Mouse (Mus musculus): Measurements from ENCODE around the gene Rnf128. TPM values are rescaled to one million over a fixed set of nuclear protein-coding genes. Genes with fewer than 3 reads are reported as not detected.

Gene Rnf128
- polyA plus RNA-seq, 1 experiment: 1.7 TPM

DNA sequence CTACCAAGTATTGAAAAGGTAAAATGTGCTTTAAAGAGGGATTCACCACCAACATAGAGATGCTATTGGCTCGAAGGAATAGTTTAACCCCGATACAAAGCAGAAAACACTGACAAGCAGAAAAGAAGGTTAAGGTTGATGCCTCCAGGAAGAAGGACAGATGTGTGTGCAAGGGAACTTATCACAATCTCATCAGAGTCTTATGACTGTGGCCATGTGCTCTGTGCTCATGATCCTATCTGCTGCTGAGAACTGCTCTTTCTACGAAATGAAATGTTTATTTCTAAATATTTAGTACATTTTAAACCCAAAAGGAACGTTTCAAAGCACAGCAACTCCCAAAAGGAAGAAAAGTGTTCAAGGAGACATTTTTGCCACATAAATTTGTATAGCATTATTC lies 30.8 kb upstream of the Rnf128 start:
- H3K27me3 ChIP-seq (ENCODE audit: control insufficient read depth, insufficient read depth, low read length): no peaks in the 10 kb centered on the region
- H3K4me3 ChIP-seq (ENCODE audit: control insufficient read depth, low read depth, low read length): no peak overlapping the region
- H3K36me3 ChIP-seq (ENCODE audit: control insufficient read depth, insufficient read depth, low read length): no peaks in the 10 kb centered on the region
- no peak overlapping the region for H3K27ac ChIP-seq (ENCODE audit: control insufficient read depth, insufficient read depth, low read depth, low read length)
- no peak for TF ChIP-seq POLR2A (IDR thresholded peaks at IDR 0.05; ENCODE audit: control insufficient read depth, low read depth, low read length)
- TF ChIP-seq CTCF (IDR thresholded peaks at IDR 0.05; ENCODE audit: control insufficient read depth, insufficient read depth, insufficient replicate concordance, low read depth, low read length): no peak
- H3K4me1 ChIP-seq (ENCODE audit: control insufficient read depth, insufficient read depth, low read length): no peaks in the 10 kb centered on the region

DNA sequence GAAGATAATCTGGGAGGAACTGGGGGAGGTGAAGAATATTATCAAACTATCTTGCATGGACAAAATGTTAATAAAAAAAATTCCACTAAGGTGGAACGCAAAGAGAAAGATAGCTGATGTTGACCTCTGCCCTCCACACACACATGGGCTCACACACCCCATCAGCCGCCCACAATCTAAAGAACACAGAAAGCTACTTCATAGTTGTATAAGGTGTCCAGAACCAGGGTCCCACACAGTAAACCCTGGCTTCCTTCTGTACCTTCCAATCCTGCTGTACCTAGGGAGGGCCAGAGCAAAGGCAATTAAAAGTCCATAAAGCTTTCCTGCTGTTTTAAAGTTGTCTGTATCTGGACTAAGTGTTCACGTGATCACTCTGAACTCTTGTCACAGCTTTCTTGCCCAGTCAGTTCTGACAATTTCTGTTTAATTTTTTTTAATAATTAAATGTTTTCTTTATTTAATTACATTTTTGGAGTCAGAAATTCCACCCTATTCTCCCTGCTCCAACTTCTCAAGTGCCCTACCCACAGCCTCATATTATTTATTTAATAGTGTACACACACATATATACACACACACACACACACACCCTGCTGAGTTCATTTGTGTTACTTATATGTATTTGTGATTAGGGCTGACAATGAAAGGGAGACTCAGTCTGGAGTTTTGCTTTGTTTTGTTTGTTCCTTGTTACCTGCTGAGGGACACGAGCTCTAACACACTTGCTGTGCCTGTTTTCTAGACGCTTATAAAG lies 25.3 kb upstream of the Rnf128 start:
- Histone ChIP-seq H3K4me1 (ENCODE audit: control insufficient read depth, insufficient read depth, low read length) (no peaks in the 10 kb centered on the region), H3K4me3 (ENCODE audit: control insufficient read depth, low read depth, low read length) (no peak overlapping the region), H3K27ac (ENCODE audit: control insufficient read depth, insufficient read depth, low read depth, low read length) (no peak overlapping the region), H3K36me3 (ENCODE audit: control insufficient read depth, insufficient read depth, low read length) (no peaks in the 10 kb centered on the region), H3K27me3 (ENCODE audit: control insufficient read depth, insufficient read depth, low read length) (no peaks in the 10 kb centered on the region)
- TF ChIP-seq CTCF (IDR thresholded peaks at IDR 0.05; ENCODE audit: control insufficient read depth, insufficient read depth, insufficient replicate concordance, low read depth, low read length): no peak
- no peak for TF ChIP-seq POLR2A (IDR thresholded peaks at IDR 0.05; ENCODE audit: control insufficient read depth, low read depth, low read length)

GRCm38 (mm10) chrX:139543726-139544125 lies 19.4 kb upstream of the Rnf128 start:
- TF ChIP-seq CTCF (IDR thresholded peaks at IDR 0.05; ENCODE audit: control insufficient read depth, insufficient read depth, insufficient replicate concordance, low read depth, low read length) (no peak), POLR2A (IDR thresholded peaks at IDR 0.05; ENCODE audit: control insufficient read depth, low read depth, low read length) (no peak)
- Histone ChIP-seq H3K27ac (ENCODE audit: control insufficient read depth, insufficient read depth, low read depth, low read length) (no peak overlapping the region), H3K4me1 (ENCODE audit: control insufficient read depth, insufficient read depth, low read length) (no peaks in the 10 kb centered on the region), H3K4me3 (ENCODE audit: control insufficient read depth, low read depth, low read length) (no peak overlapping the region), H3K27me3 (ENCODE audit: control insufficient read depth, insufficient read depth, low read length) (no peaks in the 10 kb centered on the region), H3K36me3 (ENCODE audit: control insufficient read depth, insufficient read depth, low read length) (no peaks in the 10 kb centered on the region)

DNA sequence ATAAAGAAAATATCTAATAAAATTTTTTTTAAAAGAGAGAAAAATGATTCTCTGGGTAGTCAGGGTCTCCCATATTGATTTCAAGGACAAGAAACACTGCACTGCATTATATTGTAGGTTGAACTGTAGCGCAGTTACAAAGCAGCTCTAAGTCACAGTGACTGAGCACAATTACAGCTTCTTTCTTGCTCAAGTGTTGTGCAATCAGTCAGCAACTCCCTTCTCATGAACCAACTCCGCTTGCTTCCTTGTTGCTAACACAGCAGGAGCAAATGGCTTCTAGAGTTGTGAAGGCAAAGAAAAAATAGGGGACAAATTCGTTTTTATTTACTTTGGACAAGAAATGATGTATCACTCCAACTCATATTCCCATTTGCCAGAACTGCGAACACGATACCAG lies 12.7 kb upstream of the Rnf128 start:
- no peaks in the 10 kb centered on the region for H3K36me3 ChIP-seq (ENCODE audit: control insufficient read depth, insufficient read depth, low read length)
- no peak overlapping the region for H3K27ac ChIP-seq (ENCODE audit: control insufficient read depth, insufficient read depth, low read depth, low read length)
- H3K4me1 ChIP-seq (ENCODE audit: control insufficient read depth, insufficient read depth, low read length): no peaks in the 10 kb centered on the region
- no peaks in the 10 kb centered on the region for H3K27me3 ChIP-seq (ENCODE audit: control insufficient read depth, insufficient read depth, low read length)
- H3K4me3 ChIP-seq (ENCODE audit: control insufficient read depth, low read depth, low read length): no peak overlapping the region
- TF ChIP-seq POLR2A (IDR thresholded peaks at IDR 0.05; ENCODE audit: control insufficient read depth, low read depth, low read length) (no peak), CTCF (IDR thresholded peaks at IDR 0.05; ENCODE audit: control insufficient read depth, insufficient read depth, insufficient replicate concordance, low read depth, low read length) (no peak)

DNA sequence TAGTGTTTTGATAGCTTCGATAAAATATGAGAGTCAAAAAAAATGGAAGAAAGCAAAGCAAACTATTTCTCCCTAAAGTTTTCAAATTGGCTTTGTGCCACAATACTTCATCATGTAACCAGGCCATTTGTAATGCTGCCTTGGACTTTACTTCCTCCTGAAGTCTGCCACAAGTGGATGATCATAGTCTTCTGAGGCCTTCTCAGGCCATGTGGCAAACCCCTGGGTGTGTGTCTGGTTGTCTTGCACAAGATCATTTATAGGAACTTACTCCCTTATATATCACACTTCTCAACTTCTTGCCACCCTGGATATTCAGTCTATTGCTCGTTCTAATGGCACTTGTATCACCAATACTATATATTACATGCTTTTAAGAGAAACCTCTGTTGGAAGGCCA lies 11.0 kb upstream of the Rnf128 start:
- Histone ChIP-seq H3K27me3 (ENCODE audit: control insufficient read depth, insufficient read depth, low read length) (no peaks in the 10 kb centered on the region), H3K4me3 (ENCODE audit: control insufficient read depth, low read depth, low read length) (no peak overlapping the region), H3K27ac (ENCODE audit: control insufficient read depth, insufficient read depth, low read depth, low read length) (no peak overlapping the region), H3K4me1 (ENCODE audit: control insufficient read depth, insufficient read depth, low read length) (no peaks in the 10 kb centered on the region), H3K36me3 (ENCODE audit: control insufficient read depth, insufficient read depth, low read length) (no peaks in the 10 kb centered on the region)
- TF ChIP-seq POLR2A (IDR thresholded peaks at IDR 0.05; ENCODE audit: control insufficient read depth, low read depth, low read length) (no peak), CTCF (IDR thresholded peaks at IDR 0.05; ENCODE audit: control insufficient read depth, insufficient read depth, insufficient replicate concordance, low read depth, low read length) (no peak)

GRCm38 (mm10) chrX:139562255-139562924 lies 726 bp upstream of the Rnf128 start:
- TF ChIP-seq CTCF (IDR thresholded peaks at IDR 0.05; ENCODE audit: control insufficient read depth, insufficient read depth, insufficient replicate concordance, low read depth, low read length): no peak
- TF ChIP-seq POLR2A (IDR thresholded peaks at IDR 0.05; ENCODE audit: control insufficient read depth, low read depth, low read length): no peak
- Histone ChIP-seq H3K27me3 (ENCODE audit: control insufficient read depth, insufficient read depth, low read length) (no peaks in the 10 kb centered on the region), H3K27ac (ENCODE audit: control insufficient read depth, insufficient read depth, low read depth, low read length) (no peak overlapping the region), H3K4me3 (ENCODE audit: control insufficient read depth, low read depth, low read length) (no peak overlapping the region), H3K4me1 (ENCODE audit: control insufficient read depth, insufficient read depth, low read length) (no peaks in the 10 kb centered on the region), H3K36me3 (ENCODE audit: control insufficient read depth, insufficient read depth, low read length) (no peaks in the 10 kb centered on the region)

DNA sequence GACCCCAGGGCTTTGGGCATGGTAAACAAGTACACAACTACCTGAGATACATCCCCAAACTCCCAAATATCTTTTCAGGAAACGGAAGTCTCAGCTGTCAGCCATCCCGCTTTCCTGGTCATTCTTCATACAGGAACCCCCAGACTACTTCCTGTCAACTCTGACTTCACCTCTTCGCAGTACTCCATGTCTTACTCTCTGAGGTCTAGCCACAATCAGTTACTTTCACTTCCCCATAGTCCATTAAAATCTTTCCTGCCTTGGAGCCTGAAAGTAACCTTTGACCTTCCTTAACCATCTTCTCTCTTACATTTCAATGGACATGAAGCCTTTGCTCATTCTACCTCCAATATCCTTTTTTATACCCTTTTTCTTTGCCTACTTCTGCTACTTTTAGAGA lies 6.9 kb downstream of the Rnf128 start:
- Histone ChIP-seq H3K27ac (ENCODE audit: control insufficient read depth, insufficient read depth, low read depth, low read length) (no peak overlapping the region), H3K27me3 (ENCODE audit: control insufficient read depth, insufficient read depth, low read length) (no peaks in the 10 kb centered on the region), H3K36me3 (ENCODE audit: control insufficient read depth, insufficient read depth, low read length) (no peaks in the 10 kb centered on the region), H3K4me3 (ENCODE audit: control insufficient read depth, low read depth, low read length) (no peak overlapping the region), H3K4me1 (ENCODE audit: control insufficient read depth, insufficient read depth, low read length) (no peaks in the 10 kb centered on the region)
- TF ChIP-seq POLR2A (IDR thresholded peaks at IDR 0.05; ENCODE audit: control insufficient read depth, low read depth, low read length) (no peak), CTCF (IDR thresholded peaks at IDR 0.05; ENCODE audit: control insufficient read depth, insufficient read depth, insufficient replicate concordance, low read depth, low read length) (no peak)

Measured in testis, adult 2 months (tissue).